Mouse (Mus musculus): ENCODE data around the gene Lyrm9.

GRCm38 (mm10) chr11:78786013-78786431, 40.4 kb upstream of the Lyrm9 start:
- TF ChIP-seq CTCF (IDR thresholded peaks at IDR 0.05; ENCODE audit: low read depth) = no peak
- TF ChIP-seq EP300 (IDR thresholded peaks at IDR 0.05; ENCODE audit: low read depth) = no peak

All from heart, postnatal 0 days (tissue).